Mouse (Mus musculus) kidney, adult 2 months (tissue): Measurements from ENCODE around the gene Creld1. TPM values are rescaled to one million over a fixed set of nuclear protein-coding genes. Genes with fewer than 3 reads are reported as not detected.

ENCODE experiments used
- DNase-seq: peaks from one replicate; pipeline ENCODE4 v3.0.0; 2021
- H3K27ac ChIP-seq: fragments of 200-500 bp; 2 replicates; pipeline ENCODE4 v1.5.1; 2012; ENCODE audit warnings: low read depth, low read length, control low read depth, inconsistent platforms; ENCODE audit not compliant: insufficient read depth
- H3K27me3 ChIP-seq: fragments of 200-500 bp; replicated peaks from 2 replicates; pipeline ENCODE4 v1.6.1; 2012; ENCODE audit warnings: mild to moderate bottlenecking, moderate library complexity, low read length, inconsistent platforms; ENCODE audit not compliant: control insufficient read depth, insufficient read depth
- H3K36me3 ChIP-seq: fragments of 200-500 bp; 2 replicates; pipeline ENCODE4 v1.6.1; 2012; ENCODE audit warnings: mild to moderate bottlenecking, moderate library complexity, low read length, inconsistent platforms; ENCODE audit not compliant: control insufficient read depth, insufficient read depth
- H3K4me1 ChIP-seq: fragments of 200-500 bp; 2 replicates; pipeline ENCODE4 v1.6.1; 2011; ENCODE audit warnings: low read length; ENCODE audit not compliant: control insufficient read depth, insufficient read depth
- H3K4me3 ChIP-seq: fragments of 200-500 bp; 2 replicates; pipeline ENCODE4 v1.5.1; 2011; ENCODE audit warnings: mild to moderate bottlenecking, low read depth, low read length, control low read depth; ENCODE audit not compliant: insufficient read depth
- CTCF ChIP-seq: fragments of 200-500 bp; conservative IDR thresholded peaks from 2 replicates; pipeline ENCODE4 v1.5.1; 2011; ENCODE audit warnings: low read depth, mild to moderate bottlenecking, control low read depth, low read length, moderate library complexity, mixed read lengths; ENCODE audit not compliant: insufficient read depth, insufficient read length
- POLR2A ChIP-seq: fragments of 200-500 bp; IDR thresholded peaks from one replicate; pipeline ENCODE4 v1.6.1; 2011; ENCODE audit warnings: low read depth, low read length, control low read depth
- WGBS: fragments of 180-500 bp; shearing (Covaris S2); methylation state at CpG from one replicate; pipeline ENCODE4 v1.1.7; 2018; 5-methylcytosine and 5-hydroxymethylcytosine counted together
- polyA plus RNA-seq: library from polyadenylated mRNA; depleted of rRNA; stranded (reverse); fragments of >200 nt; gene quantifications from 2 replicates; pipeline ENCODE4 v1.2.3, GENCODE M21; 2012

The Creld1 gene
- polyA plus RNA-seq, 1 experiment = 23.6 TPM

GRCm38 (mm10) chr6:113499346-113499745 is 16.2 kb downstream of the Creld1 start:
- Histone ChIP-seq H3K27ac (no peak overlapping the region), H3K4me1 (no peaks in the 10 kb centered on the region), H3K27me3 (no peaks in the 10 kb centered on the region), H3K4me3 (no peak overlapping the region), H3K36me3 (no peaks in the 10 kb centered on the region)
- whole genome bisulfite sequencing = 68% methylated on average over 6 of the region's 6 CpGs
- no peak for DNase-seq
- TF ChIP-seq POLR2A (no peak), CTCF (no peak)

- H3K4me3 ChIP-seq = no peak within 1 kb of the TSS
- 4% methylated on average over 32 of the region's 32 CpGs for WGBS
- H3K4me1 ChIP-seq = no peaks in the 10 kb centered on the region
- TF ChIP-seq CTCF = no peak
- H3K27ac ChIP-seq = no peak within 1 kb of the TSS
- no peaks in the 10 kb centered on the region for H3K36me3 ChIP-seq
- H3K27me3 ChIP-seq = no peaks in the 10 kb centered on the region
- DNase-seq = no peak
Observed at GRCm38 (mm10) chr6:113501388-113502084, 18.4 kb downstream of the Creld1 start, which contains the start of gene Prrt3. Gene Prrt3, minus strand, starts transcription at chr6:113501931.

DNA sequence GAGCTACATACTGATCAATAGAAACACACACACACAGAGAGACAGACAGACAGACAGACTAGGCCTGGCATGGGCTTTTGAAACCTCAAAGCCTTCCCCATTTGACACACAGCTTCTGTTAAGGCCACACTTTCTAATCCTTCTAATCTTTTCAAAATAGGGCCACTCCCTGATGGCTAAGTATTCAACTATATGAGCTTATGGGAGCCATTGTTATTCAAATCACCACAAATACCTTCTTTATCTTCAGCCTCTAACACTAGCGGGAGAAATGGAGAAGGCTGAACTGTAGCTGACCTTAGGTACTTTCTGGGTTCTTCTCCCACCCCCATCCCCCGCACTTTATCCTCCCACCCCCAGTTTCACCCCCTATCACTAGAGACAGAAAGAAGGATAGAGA is 19.7 kb downstream of the Creld1 start:
- TF ChIP-seq POLR2A (no peak), CTCF (no peak)
- Histone ChIP-seq H3K4me1 (no peaks in the 10 kb centered on the region), H3K27me3 (no peaks in the 10 kb centered on the region), H3K36me3 (no peaks in the 10 kb centered on the region), H3K27ac (no peak overlapping the region), H3K4me3 (no peak overlapping the region)
- DNase-seq = no peak
- 85% methylated on average over 2 of the region's 2 CpGs for WGBS

DNA sequence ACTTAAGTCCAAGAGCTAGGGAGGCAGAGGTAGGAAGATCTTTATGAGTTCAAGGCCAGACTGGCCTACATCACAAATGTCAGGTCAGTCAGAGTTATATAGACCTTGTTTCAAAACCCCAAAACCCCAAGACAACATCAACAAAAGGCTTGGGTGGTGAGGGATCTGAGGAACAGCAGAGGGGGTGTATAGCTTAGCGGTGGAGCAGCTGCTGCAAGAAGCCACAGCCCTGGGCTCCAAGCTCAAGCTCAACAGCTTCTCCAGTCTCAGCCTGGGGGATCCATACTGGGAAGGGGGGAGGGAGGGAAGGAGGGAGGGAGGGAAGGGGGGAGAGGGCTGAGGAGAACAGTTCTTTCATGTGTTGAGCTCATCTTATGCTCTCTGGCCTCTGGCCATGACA is 22.6 kb downstream of the Creld1 start:
- Histone ChIP-seq H3K36me3 (no peaks in the 10 kb centered on the region), H3K4me3 (no peak overlapping the region), H3K27me3 (no peaks in the 10 kb centered on the region), H3K27ac (no peak overlapping the region), H3K4me1 (no peaks in the 10 kb centered on the region)
- TF ChIP-seq CTCF (no peak), POLR2A (no peak)
- no peak for DNase-seq
- WGBS = 80% methylated on average over 1 of the region's 1 CpGs

GRCm38 (mm10) chr6:113507130-113507529 is 24.0 kb downstream of the Creld1 start:
- no peaks in the 10 kb centered on the region for H3K36me3 ChIP-seq
- no peaks in the 10 kb centered on the region for H3K27me3 ChIP-seq
- DNase-seq = no peak
- no peak overlapping the region for H3K27ac ChIP-seq
- TF ChIP-seq CTCF = no peak
- no peak for TF ChIP-seq POLR2A
- no peak overlapping the region for H3K4me3 ChIP-seq
- no peaks in the 10 kb centered on the region for H3K4me1 ChIP-seq

GRCm38 (mm10) chr6:113508272-113508946 is 25.3 kb downstream of the Creld1 start:
- TF ChIP-seq POLR2A = no peak
- no peak for TF ChIP-seq CTCF
- DNase-seq = no peak
- WGBS = 50% methylated on average over 7 of the region's 7 CpGs

GRCm38 (mm10) chr6:113508947-113509280 is 25.8 kb downstream of the Creld1 start:
- no peak for DNase-seq
- no peak overlapping the region for H3K27ac ChIP-seq
- H3K27me3 ChIP-seq = no peaks in the 10 kb centered on the region
- 42% methylated on average over 5 of the region's 5 CpGs for WGBS
- H3K36me3 ChIP-seq = no peaks in the 10 kb centered on the region; the same call in 1 of the 2 replicates
- no peak overlapping the region for H3K4me3 ChIP-seq
- H3K4me1 ChIP-seq = no peaks in the 10 kb centered on the region
- TF ChIP-seq POLR2A = no peak

More at GRCm38 (mm10) chr6:113508272-113508946, 25.3 kb downstream of the Creld1 start:
- Histone ChIP-seq H3K4me3 (no peak overlapping the region), H3K4me1 (no peaks in the 10 kb centered on the region), H3K27ac (no peak overlapping the region), H3K36me3 (no peaks in the 10 kb centered on the region), H3K27me3 (no peaks in the 10 kb centered on the region)

- peaks cover 10% of the 10 kb centered on the region for H3K36me3 ChIP-seq
- no peak for TF ChIP-seq CTCF
- TF ChIP-seq POLR2A = no peak
- no peak for DNase-seq
- no peaks in the 10 kb centered on the region for H3K27me3 ChIP-seq
- H3K27ac ChIP-seq = no peak overlapping the region
- H3K4me3 ChIP-seq = no peak overlapping the region
- no peaks in the 10 kb centered on the region for H3K4me1 ChIP-seq
- WGBS = 91% methylated on average over 6 of the region's 6 CpGs
Observed at GRCm38 (mm10) chr6:113513944-113514343, 30.8 kb downstream of the Creld1 start.
